Mouse (Mus musculus) kidney, adult 2 months (tissue): Measurements from ENCODE around the gene Rora.

Experiments
- CTCF ChIP-seq: fragments of 200-500 bp; conservative IDR thresholded peaks from 2 replicates; pipeline ENCODE4 v1.5.1; 2011; ENCODE audit warnings: low read depth, mild to moderate bottlenecking, control low read depth, low read length, moderate library complexity, mixed read lengths; ENCODE audit not compliant: insufficient read depth, insufficient read length
- POLR2A ChIP-seq: fragments of 200-500 bp; IDR thresholded peaks from one replicate; pipeline ENCODE4 v1.6.1; 2011; ENCODE audit warnings: low read depth, low read length, control low read depth

DNA sequence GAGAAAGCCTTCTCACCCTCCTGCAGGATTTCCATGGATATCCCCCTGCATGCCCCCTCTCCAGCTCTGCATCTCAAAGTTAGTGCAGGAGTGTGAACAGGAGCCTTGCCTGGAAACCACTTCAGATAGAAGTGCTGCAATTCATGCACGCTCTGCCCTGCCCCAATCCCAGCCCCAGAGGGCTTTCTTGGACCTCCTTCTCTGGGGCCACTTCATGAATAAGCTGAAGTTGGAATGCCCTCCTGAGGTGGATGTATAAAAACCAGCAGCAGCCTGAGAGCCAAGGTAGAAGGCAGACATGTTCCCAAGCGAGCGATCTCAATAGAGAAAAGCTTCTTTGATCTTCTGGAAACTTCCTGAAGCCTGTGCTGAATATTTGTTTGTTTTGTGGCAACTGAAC lies 572.8 kb downstream of the Rora start:
- TF ChIP-seq CTCF: no peak
- TF ChIP-seq POLR2A: no peak
